Mouse (Mus musculus) heart, embryonic 16.5 days (tissue): ENCODE measurements around the gene Rft1. TPM values are rescaled to one million over a fixed set of nuclear protein-coding genes. Genes with fewer than 3 reads are reported as not detected.
"Not testable (repeated sequence)": the region's sequence is repeated elsewhere in the genome, so short reads cannot be mapped to it uniquely, and the experiment has no call there.

Experiments used
- ATAC-seq: fragments of 200-750 bp; cut with Nextera tagmentation; replicated peaks from 2 replicates; pipeline ENCODE4 v1.8.0; 2017; ENCODE audit warnings: moderate number of reproducible peaks; ENCODE audit not compliant: insufficient read depth, low FRiP score; ENCODE audit errors: extremely low read depth
- H3K27ac ChIP-seq: fragments of 300-500 bp; sonication (generic); 2 replicates; pipeline ENCODE4 v1.5.1; 2014; ENCODE audit warnings: mild to moderate bottlenecking, low read length, control low read depth, moderate library complexity
- H3K27me3 ChIP-seq: fragments of 300-500 bp; sonication (generic); 2 replicates; pipeline ENCODE4 v1.6.1; 2014; ENCODE audit warnings: low read length, mixed read lengths; ENCODE audit not compliant: control insufficient read depth, insufficient read depth
- H3K36me3 ChIP-seq: fragments of 300-500 bp; sonication (generic); 2 replicates; pipeline ENCODE4 v1.6.1; 2014; ENCODE audit not compliant: control insufficient read depth, insufficient read depth
- H3K4me1 ChIP-seq: fragments of 300-500 bp; sonication (generic); 2 replicates; pipeline ENCODE4 v1.6.1; 2014; ENCODE audit warnings: low read length, mixed read lengths; ENCODE audit not compliant: control insufficient read depth, insufficient read depth
- H3K4me2 ChIP-seq: fragments of 300-500 bp; sonication (generic); 2 replicates; pipeline ENCODE4 v1.6.1; 2014; ENCODE audit warnings: low read depth, mild to moderate bottlenecking, control low read depth, low read length
- H3K4me3 ChIP-seq: fragments of 300-500 bp; sonication (generic); 2 replicates; pipeline ENCODE4 v1.5.1; 2014; ENCODE audit warnings: mild to moderate bottlenecking, control low read depth, low read length
- H3K9ac ChIP-seq: fragments of 300-500 bp; sonication (generic); 2 replicates; pipeline ENCODE4 v1.6.1; 2014; ENCODE audit warnings: low read length, control low read depth
- H3K9me3 ChIP-seq: fragments of 300-500 bp; sonication (generic); replicated peaks from 2 replicates; pipeline ENCODE4 v1.6.1; 2016; ENCODE audit warnings: low read length; ENCODE audit not compliant: control insufficient read depth
- WGBS: fragments of 180-500 bp; shearing (Covaris S2); extraction: QIAGEN DNeasy Blood & Tissue Kit; methylation state at CpG from one replicate; pipeline ENCODE4 v1.1.7; 2014; 5-methylcytosine and 5-hydroxymethylcytosine counted together
- polyA plus RNA-seq: library from polyadenylated mRNA; unstranded; fragments of >200 nt; fragmentation: Nextera tagmentation; extraction: Ambion mirVana; gene quantifications from 2 replicates; pipeline ENCODE4 v1.2.1, GENCODE M21; 2015

Gene Rft1
- polyA plus RNA-seq, 1 experiment from 2014 or later = 11.3 TPM

DNA sequence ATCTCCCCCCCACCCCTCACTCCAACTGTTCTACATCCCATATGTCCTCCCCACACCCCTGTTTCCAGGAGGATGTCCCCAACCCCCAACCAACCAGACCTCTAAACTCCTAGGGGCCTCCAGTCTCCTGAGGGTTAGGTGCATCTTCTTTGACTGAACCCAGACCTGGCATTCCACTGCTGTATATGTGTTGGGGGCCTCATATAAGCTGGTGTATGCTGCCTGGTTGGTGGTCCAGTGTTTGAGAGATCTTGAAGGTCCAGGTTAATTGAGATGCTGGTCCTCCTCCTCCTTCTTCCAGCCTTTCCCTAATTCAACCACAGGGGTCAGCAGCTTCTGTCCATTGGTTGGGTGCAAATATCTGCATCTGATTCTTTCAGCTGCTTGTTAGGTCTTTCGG is 64.5 kb downstream of the Rft1 start:
- not testable (repeated sequence) for H3K27me3 ChIP-seq, H3K36me3 ChIP-seq, H3K4me3 ChIP-seq, H3K9ac ChIP-seq, ATAC-seq, H3K27ac ChIP-seq, H3K4me2 ChIP-seq, H3K4me1 ChIP-seq, H3K9me3 ChIP-seq
- 100% methylated on average over 1 of the region's 1 CpGs for WGBS

- peaks cover 4% of the 10 kb centered on the region for H3K4me1 ChIP-seq
- H3K4me2 ChIP-seq = no peak overlapping the region
- no peak overlapping the region for H3K9ac ChIP-seq
- peaks cover 4% of the 10 kb centered on the region; the same call in 1 of the 2 replicates for H3K27me3 ChIP-seq
- no peaks in the 10 kb centered on the region for H3K9me3 ChIP-seq
- no peak overlapping the region for H3K4me3 ChIP-seq
- H3K27ac ChIP-seq = no peak overlapping the region
- ATAC-seq = no peak
- WGBS = 59% methylated on average over 1 of the region's 1 CpGs
- H3K36me3 ChIP-seq = no peaks in the 10 kb centered on the region
These were observed 65.4 kb downstream of the Rft1 start for GRCm38 (mm10) chr14:30719514-30719913.

DNA sequence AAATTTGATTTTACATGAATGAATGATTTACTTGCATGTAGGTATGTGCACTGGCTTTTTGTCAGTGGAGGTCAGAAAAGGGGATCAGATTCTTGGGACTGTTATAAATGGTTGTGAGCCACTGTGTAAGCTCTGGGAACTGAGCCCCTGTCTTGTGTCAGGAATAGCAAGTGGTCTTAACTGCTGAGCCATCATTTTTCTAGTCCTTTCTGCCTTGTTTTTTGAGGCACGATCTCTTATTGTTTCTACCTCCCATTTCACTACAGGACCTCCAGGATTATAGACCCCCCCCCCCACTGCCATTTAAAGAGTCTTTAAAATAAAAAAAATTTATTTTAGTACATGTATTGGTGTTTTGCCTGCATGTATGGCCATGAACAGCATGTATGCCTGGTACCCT is 67.7 kb downstream of the Rft1 start:
- Histone ChIP-seq H3K4me1 (peaks cover 3% of the 10 kb centered on the region), H3K27ac (no peak overlapping the region), H3K9me3 (no peaks in the 10 kb centered on the region), H3K27me3 (no peaks in the 10 kb centered on the region), H3K4me3 (no peak overlapping the region), H3K4me2 (no peak overlapping the region), H3K9ac (no peak overlapping the region), H3K36me3 (no peaks in the 10 kb centered on the region)
- WGBS = 94% methylated on average over 1 of the region's 1 CpGs
- no peak for ATAC-seq

DNA sequence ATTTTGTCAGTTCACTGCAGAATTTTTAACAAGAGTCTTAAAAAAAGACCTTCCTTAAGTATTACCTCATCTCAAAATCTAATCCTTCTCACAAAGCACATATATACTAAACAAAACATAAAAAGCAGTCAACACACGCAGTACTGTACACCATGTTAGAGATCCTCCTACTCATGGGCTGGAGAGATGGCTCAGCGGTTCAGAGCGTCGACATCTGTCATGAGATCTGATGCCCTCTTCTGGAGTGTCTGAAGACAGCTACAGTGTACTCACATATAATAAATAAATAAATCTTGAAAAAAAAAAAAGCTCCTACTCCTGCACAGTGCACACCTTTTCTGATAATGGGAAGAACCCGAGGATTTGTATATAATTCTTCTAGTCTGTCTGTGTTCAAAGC is 68.2 kb downstream of the Rft1 start:
- Histone ChIP-seq H3K27ac (no peak overlapping the region), H3K9ac (no peak overlapping the region), H3K4me2 (no peak overlapping the region), H3K9me3 (no peaks in the 10 kb centered on the region), H3K4me3 (no peak overlapping the region), H3K36me3 (no peaks in the 10 kb centered on the region), H3K27me3 (no peaks in the 10 kb centered on the region), H3K4me1 (no peaks in the 10 kb centered on the region)
- WGBS = 79% methylated on average over 5 of the region's 5 CpGs
- ATAC-seq = no peak

DNA sequence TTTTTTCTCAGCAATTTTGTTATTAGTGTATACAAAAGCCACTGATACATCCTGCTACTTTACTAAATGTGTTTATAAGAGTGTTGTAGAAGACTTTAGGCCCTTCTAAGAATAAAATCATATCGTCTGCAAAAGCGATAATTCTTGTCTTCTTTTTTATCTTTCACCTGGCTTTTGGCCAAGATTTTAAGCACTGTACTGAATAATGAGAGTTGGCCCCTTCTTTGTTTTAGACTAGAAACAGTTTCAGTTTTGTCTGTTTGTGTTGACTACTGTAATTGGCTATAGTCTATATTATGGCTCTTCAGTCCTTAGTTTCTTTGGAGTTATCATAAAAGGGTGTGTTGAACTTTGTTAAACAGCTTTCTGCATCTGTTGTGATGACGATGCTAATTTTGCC is 77.7 kb downstream of the Rft1 start:
- no peak overlapping the region for H3K4me2 ChIP-seq
- H3K27me3 ChIP-seq = no peaks in the 10 kb centered on the region
- H3K36me3 ChIP-seq = no peaks in the 10 kb centered on the region
- no peak overlapping the region for H3K27ac ChIP-seq
- H3K9me3 ChIP-seq = no peaks in the 10 kb centered on the region
- H3K4me1 ChIP-seq = no peaks in the 10 kb centered on the region
- no peak overlapping the region for H3K4me3 ChIP-seq
- ATAC-seq = no peak
- 56% methylated on average over 3 of the region's 3 CpGs for WGBS
- H3K9ac ChIP-seq = no peak overlapping the region

DNA sequence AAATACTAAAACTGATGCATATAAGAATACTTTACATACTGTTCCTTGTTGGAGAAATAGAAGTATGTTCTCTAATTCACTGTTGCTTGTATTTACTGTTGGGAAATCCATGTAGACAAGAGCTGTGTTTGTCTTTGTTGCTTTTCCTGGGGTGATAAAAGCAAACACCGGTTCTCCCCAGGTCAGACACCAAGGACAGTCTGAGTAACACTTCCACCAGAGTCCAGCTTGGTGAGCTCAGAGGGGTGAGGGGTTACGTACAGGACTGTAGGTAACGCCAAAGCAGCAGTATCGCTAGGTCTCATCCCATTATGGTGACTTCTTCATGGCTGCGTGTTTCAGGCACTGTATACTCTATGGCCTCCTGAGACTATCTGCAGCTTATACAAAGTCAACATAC is 80.5 kb downstream of the Rft1 start:
- Histone ChIP-seq H3K27me3 (no peaks in the 10 kb centered on the region), H3K4me1 (no peaks in the 10 kb centered on the region), H3K9me3 (no peaks in the 10 kb centered on the region), H3K4me3 (no peak overlapping the region), H3K27ac (no peak overlapping the region), H3K4me2 (no peak overlapping the region), H3K9ac (no peak overlapping the region), H3K36me3 (no peaks in the 10 kb centered on the region)
- 91% methylated on average over 5 of the region's 5 CpGs for WGBS
- no peak for ATAC-seq

- H3K4me1 ChIP-seq = no peaks in the 10 kb centered on the region
- H3K36me3 ChIP-seq = no peaks in the 10 kb centered on the region
- WGBS = 68% methylated on average over 3 of the region's 3 CpGs
- no peak for ATAC-seq
- H3K4me2 ChIP-seq = no peak overlapping the region
- H3K27ac ChIP-seq = no peak overlapping the region
- H3K4me3 ChIP-seq = no peak overlapping the region
- no peaks in the 10 kb centered on the region for H3K27me3 ChIP-seq
- H3K9ac ChIP-seq = no peak overlapping the region
- H3K9me3 ChIP-seq = no peaks in the 10 kb centered on the region
These were observed 81.7 kb downstream of the Rft1 start for GRCm38 (mm10) chr14:30735810-30736209.

DNA sequence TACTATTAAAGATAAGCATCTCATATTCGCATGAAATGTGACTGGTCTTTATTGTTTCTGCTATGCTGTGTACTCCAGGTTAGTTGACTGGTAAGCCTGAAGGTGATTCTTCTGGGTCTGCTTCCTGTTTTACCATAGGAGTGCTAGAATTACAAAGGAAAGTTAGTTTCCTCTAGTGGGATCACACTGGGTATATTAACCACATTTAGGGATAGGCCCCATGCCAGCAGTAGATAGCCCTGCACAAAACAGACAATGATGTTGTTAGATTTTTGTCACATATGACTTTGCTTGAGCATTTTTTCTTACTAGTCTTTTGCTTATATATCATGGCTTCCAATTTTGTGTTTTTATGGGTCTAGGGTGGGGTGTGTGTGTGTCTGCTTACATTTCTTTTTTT is 82.3 kb downstream of the Rft1 start:
- Histone ChIP-seq H3K4me2 (no peak overlapping the region), H3K9me3 (no peaks in the 10 kb centered on the region), H3K4me3 (no peak overlapping the region), H3K4me1 (no peaks in the 10 kb centered on the region), H3K27ac (no peak overlapping the region), H3K9ac (no peak overlapping the region), H3K36me3 (no peaks in the 10 kb centered on the region), H3K27me3 (no peaks in the 10 kb centered on the region)
- ATAC-seq = no peak
- 83% methylated on average over 1 of the region's 1 CpGs for WGBS
